Mouse (Mus musculus): Measurements from ENCODE around the gene Tanc1. TPM values are rescaled to one million over a fixed set of nuclear protein-coding genes. Genes with fewer than 3 reads are reported as not detected.

Gene Tanc1
- polyA plus RNA-seq, 1 experiment from 2014 or later, result 10.0 TPM

DNA sequence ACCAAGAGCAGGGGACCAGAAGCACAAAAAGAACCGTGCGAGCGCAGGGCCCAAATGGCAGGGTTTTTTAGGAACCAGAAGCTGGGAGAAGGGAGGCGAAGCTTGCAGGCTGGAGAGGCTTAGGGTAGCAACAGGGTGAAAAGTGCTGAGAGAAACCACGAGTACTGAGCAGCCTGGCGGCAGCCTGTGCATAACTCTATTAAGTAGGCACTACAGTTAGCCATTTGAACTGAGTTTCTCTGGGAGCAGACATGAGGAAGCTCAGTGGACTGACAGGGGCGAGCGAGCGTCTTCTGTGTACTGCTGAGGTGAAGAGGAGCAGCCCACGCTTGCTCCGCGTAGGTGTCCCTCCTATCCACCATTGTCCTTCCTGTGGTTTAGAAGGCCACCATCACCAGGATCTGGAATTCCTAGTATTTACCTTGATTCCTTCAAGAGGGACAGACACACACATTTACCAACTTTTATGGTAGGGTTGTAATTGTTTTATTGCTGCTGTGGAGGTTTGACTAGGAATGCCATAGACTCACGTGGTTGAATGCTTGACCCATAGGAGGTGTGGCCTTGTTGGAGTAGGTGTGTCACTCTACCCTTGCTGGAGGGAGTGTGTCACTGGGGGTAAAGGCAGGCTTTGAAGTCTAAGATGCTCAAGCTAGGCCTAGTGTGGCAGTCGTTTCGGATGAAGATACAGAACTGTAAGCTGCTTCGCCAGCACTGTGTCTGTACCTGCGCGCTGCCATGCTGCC, 25.4 kb downstream of the Tanc1 start:
- Histone ChIP-seq H3K36me3 (no peaks in the 10 kb centered on the region), H3K9me3 (0 out of 2 replicates have a peak, but pooled peaks cover 5% of the 10 kb centered on the region), H3K4me2 (no peak overlapping the region), H3K27me3 (no peaks in the 10 kb centered on the region), H3K4me3 (no peak overlapping the region), H3K4me1 (replicated peaks) (no peaks in the 10 kb centered on the region), H3K27ac (replicated peaks) (no peak overlapping the region), H3K9ac (no peak overlapping the region)
- ATAC-seq (ENCODE audit: low read depth), result no peak
- 69% methylated on average over 18 of the region's 18 CpGs for WGBS

- Histone ChIP-seq H3K27me3 (peaks cover 12% of the 10 kb centered on the region; the same call in 1 of the 2 replicates), H3K9me3 (no peaks in the 10 kb centered on the region), H3K9ac (no peak overlapping the region), H3K36me3 (no peaks in the 10 kb centered on the region), H3K27ac (replicated peaks) (no peak overlapping the region), H3K4me1 (replicated peaks) (peaks cover 28% of the 10 kb centered on the region), H3K4me3 (no peak overlapping the region), H3K4me2 (no peak overlapping the region)
- WGBS, result 82% methylated on average over 8 of the region's 8 CpGs
- ATAC-seq (ENCODE audit: low read depth), result no peak
Observed at GRCm38 (mm10) chr2:59642722-59643121, 30.9 kb downstream of the Tanc1 start.

DNA sequence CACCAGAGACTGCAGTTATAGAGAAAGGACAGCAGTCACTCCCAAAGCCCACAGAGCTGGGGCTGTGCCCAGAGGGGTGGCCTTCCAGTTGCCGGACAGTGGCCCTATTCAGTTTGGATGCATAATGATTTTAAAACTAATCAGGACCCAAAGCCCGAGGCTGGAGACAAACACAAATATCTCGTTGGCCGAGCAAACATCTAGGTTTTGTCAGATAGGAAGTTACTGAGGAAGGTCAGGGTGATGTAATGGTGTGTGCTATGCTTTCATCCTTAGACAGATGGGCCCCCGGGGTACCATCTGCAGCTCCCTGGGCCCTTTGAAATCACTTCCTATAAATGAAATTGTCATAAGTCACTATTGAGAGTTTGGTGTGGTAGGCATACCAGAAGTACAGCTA, 33.0 kb downstream of the Tanc1 start:
- Histone ChIP-seq H3K36me3 (no peaks in the 10 kb centered on the region), H3K4me1 (replicated peaks) (peaks cover 43% of the 10 kb centered on the region), H3K9me3 (no peaks in the 10 kb centered on the region), H3K27ac (replicated peaks) (no peak overlapping the region; the same call in 1 of the 2 replicates), H3K4me2 (no peak overlapping the region), H3K9ac (no peak overlapping the region), H3K4me3 (no peak overlapping the region), H3K27me3 (peaks cover 14% of the 10 kb centered on the region; the same call in 1 of the 2 replicates)
- WGBS, result 30% methylated on average over 5 of the region's 5 CpGs
- ATAC-seq (ENCODE audit: low read depth), result no peak

DNA sequence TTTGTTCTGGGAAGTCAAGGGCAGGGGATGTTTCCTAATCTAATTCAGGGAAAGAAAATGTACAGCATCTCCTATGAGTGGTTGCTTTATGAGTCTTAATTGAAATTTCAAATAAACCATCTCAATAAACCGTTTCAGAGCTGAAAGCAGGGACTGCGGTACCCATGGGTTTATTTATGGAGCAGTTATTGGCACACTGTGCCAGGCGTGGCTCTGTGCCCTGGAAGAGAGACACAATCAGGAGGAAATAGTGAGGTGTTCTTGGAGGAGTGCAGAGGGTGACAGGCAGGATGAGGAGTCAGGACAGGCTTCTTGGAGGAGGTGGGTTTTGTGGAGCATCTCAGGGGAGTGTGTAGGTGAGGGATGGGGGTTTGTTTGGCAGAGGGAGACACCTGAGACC, 33.7 kb downstream of the Tanc1 start:
- no peak overlapping the region for H3K4me3 ChIP-seq
- H3K9me3 ChIP-seq, result no peaks in the 10 kb centered on the region
- ATAC-seq (ENCODE audit: low read depth), result peak; percentile 37
- H3K27me3 ChIP-seq, result peaks cover 14% of the 10 kb centered on the region; the same call in 1 of the 2 replicates
- no peak overlapping the region for H3K4me2 ChIP-seq
- WGBS, result 27% methylated on average over 3 of the region's 3 CpGs
- H3K36me3 ChIP-seq, result no peaks in the 10 kb centered on the region
- no peak overlapping the region for H3K27ac ChIP-seq (replicated peaks)
- peaks cover 43% of the 10 kb centered on the region for H3K4me1 ChIP-seq (replicated peaks)
- H3K9ac ChIP-seq, result no peak overlapping the region

- ATAC-seq (ENCODE audit: low read depth), result no peak
- peaks cover 14% of the 10 kb centered on the region; the same call in 1 of the 2 replicates for H3K27me3 ChIP-seq
Observed at GRCm38 (mm10) chr2:59646740-59647390, 35.0 kb downstream of the Tanc1 start.

DNA sequence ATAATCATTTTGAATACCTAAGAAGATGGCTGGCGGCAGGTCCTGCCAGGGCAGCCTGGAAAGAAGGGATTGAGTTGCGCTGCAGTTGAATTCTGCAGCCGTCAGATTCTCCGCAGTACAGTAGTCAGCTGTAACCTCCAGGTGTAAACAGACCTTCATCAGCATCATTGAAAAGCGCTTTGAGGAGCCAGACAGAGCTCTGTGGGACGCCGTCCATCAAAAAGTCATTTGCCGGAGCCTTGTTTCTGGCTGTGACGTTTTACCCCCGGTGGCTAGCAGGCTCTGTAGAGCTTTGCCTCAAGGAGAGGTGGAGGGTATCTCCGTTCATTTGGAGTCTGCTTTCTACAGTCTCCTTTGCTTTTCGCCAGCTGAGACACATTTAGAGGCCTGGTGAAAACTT, 36.6 kb downstream of the Tanc1 start:
- Histone ChIP-seq H3K4me1 (replicated peaks) (peaks cover 52% of the 10 kb centered on the region), H3K9me3 (no peaks in the 10 kb centered on the region), H3K4me3 (no peak overlapping the region), H3K36me3 (no peaks in the 10 kb centered on the region), H3K9ac (no peak overlapping the region; the same call in 1 of the 2 replicates), H3K4me2 (peak overlapping the region; percentile 32), H3K27ac (replicated peaks) (no peak overlapping the region), H3K27me3 (peaks cover 14% of the 10 kb centered on the region; the same call in 1 of the 2 replicates)
- ATAC-seq (ENCODE audit: low read depth), result no peak
- 11% methylated on average over 12 of the region's 12 CpGs for WGBS

More at GRCm38 (mm10) chr2:59646740-59647390, 35.0 kb downstream of the Tanc1 start:
- peaks cover 45% of the 10 kb centered on the region for H3K4me1 ChIP-seq (replicated peaks)
- H3K4me2 ChIP-seq, result no peak overlapping the region
- no peak overlapping the region for H3K27ac ChIP-seq (replicated peaks)
- WGBS, result 82% methylated on average over 20 of the region's 20 CpGs
- H3K4me3 ChIP-seq, result no peak overlapping the region
- H3K9me3 ChIP-seq, result no peaks in the 10 kb centered on the region
- H3K36me3 ChIP-seq, result no peaks in the 10 kb centered on the region
- no peak overlapping the region for H3K9ac ChIP-seq

- H3K9me3 ChIP-seq, result no peaks in the 10 kb centered on the region
- H3K4me3 ChIP-seq, result no peak overlapping the region
- H3K27ac ChIP-seq (replicated peaks), result no peak overlapping the region
- no peaks in the 10 kb centered on the region for H3K36me3 ChIP-seq
- peaks cover 54% of the 10 kb centered on the region for H3K4me1 ChIP-seq (replicated peaks)
- peaks cover 10% of the 10 kb centered on the region; the same call in 1 of the 2 replicates for H3K27me3 ChIP-seq
- H3K4me2 ChIP-seq, result no peak overlapping the region
- no peak for ATAC-seq (ENCODE audit: low read depth)
- WGBS, result 95% methylated on average over 8 of the region's 8 CpGs
- H3K9ac ChIP-seq, result no peak overlapping the region
Observed at GRCm38 (mm10) chr2:59651801-59652200, 40.0 kb downstream of the Tanc1 start.

- ATAC-seq (ENCODE audit: low read depth), result no peak
- no peak overlapping the region for H3K4me2 ChIP-seq
- peaks cover 50% of the 10 kb centered on the region for H3K4me1 ChIP-seq (replicated peaks)
- no peaks in the 10 kb centered on the region for H3K9me3 ChIP-seq
- peaks cover 2% of the 10 kb centered on the region; the same call in 1 of the 2 replicates for H3K27me3 ChIP-seq
- no peaks in the 10 kb centered on the region for H3K36me3 ChIP-seq
- H3K9ac ChIP-seq, result no peak overlapping the region
- no peak overlapping the region for H3K27ac ChIP-seq (replicated peaks)
- H3K4me3 ChIP-seq, result no peak overlapping the region
- WGBS, result 72% methylated on average over 5 of the region's 5 CpGs
Observed at GRCm38 (mm10) chr2:59652702-59653101, 40.9 kb downstream of the Tanc1 start.

GRCm38 (mm10) chr2:59653306-59654165, 41.7 kb downstream of the Tanc1 start:
- Histone ChIP-seq H3K27me3 (no peaks in the 10 kb centered on the region), H3K9me3 (no peaks in the 10 kb centered on the region), H3K4me2 (no peak overlapping the region), H3K9ac (no peak overlapping the region), H3K4me1 (replicated peaks) (peaks cover 41% of the 10 kb centered on the region), H3K36me3 (no peaks in the 10 kb centered on the region), H3K27ac (replicated peaks) (0 out of 2 replicates have a peak overlapping the region, but pooled peaks have one; percentile 23), H3K4me3 (no peak overlapping the region)
- peak; percentile 48; the same call in 1 of the 2 replicates for ATAC-seq (ENCODE audit: low read depth)
- 33% methylated on average over 8 of the region's 8 CpGs for WGBS

- Histone ChIP-seq H3K4me1 (replicated peaks) (peaks cover 38% of the 10 kb centered on the region), H3K9me3 (no peaks in the 10 kb centered on the region), H3K4me2 (no peak overlapping the region), H3K27ac (replicated peaks) (no peak overlapping the region), H3K36me3 (no peaks in the 10 kb centered on the region), H3K9ac (no peak overlapping the region), H3K4me3 (no peak overlapping the region), H3K27me3 (no peaks in the 10 kb centered on the region)
- no peak for ATAC-seq (ENCODE audit: low read depth)
- WGBS, result 52% methylated on average over 7 of the region's 7 CpGs
Observed at GRCm38 (mm10) chr2:59655471-59655870, 43.6 kb downstream of the Tanc1 start.

DNA sequence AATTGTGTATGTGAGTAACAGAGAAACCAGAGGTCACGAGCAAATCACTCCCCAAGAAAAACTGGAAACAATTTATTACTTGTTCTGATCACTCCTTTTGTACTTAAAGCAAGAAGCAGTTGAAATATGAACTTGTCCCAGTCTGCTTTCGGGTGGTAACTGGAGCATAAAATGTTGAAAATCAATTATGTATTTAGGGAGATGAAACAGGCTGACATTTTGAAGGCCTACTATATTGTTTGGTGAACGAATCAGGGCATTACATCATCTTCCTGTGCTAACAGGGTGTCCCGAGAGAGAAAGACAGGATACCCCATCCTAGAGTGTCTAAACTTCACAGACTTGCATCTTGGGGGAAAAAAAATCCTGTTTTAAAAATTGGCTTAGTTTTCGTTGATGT, 44.8 kb downstream of the Tanc1 start:
- ATAC-seq (ENCODE audit: low read depth), result no peak
- 37% methylated on average over 5 of the region's 5 CpGs for WGBS

GRCm38 (mm10) chr2:59659686-59660085, 47.8 kb downstream of the Tanc1 start:
- H3K27me3 ChIP-seq, result no peaks in the 10 kb centered on the region
- H3K36me3 ChIP-seq, result no peaks in the 10 kb centered on the region
- 77% methylated on average over 6 of the region's 6 CpGs for WGBS

More for the DNA sequence above, 44.8 kb downstream of the Tanc1 start:
- no peak overlapping the region for H3K4me3 ChIP-seq
- H3K4me2 ChIP-seq, result no peak overlapping the region
- no peaks in the 10 kb centered on the region for H3K36me3 ChIP-seq
- no peaks in the 10 kb centered on the region for H3K9me3 ChIP-seq
- no peak overlapping the region for H3K9ac ChIP-seq
- no peaks in the 10 kb centered on the region for H3K27me3 ChIP-seq
- H3K4me1 ChIP-seq (replicated peaks), result peaks cover 47% of the 10 kb centered on the region
- H3K27ac ChIP-seq (replicated peaks), result no peak overlapping the region

More at GRCm38 (mm10) chr2:59659686-59660085, 47.8 kb downstream of the Tanc1 start:
- no peak for ATAC-seq (ENCODE audit: low read depth)
- no peak overlapping the region for H3K4me2 ChIP-seq
- no peaks in the 10 kb centered on the region for H3K9me3 ChIP-seq
- H3K27ac ChIP-seq (replicated peaks), result no peak overlapping the region
- H3K4me1 ChIP-seq (replicated peaks), result peaks cover 40% of the 10 kb centered on the region
- H3K4me3 ChIP-seq, result no peak overlapping the region
- no peak overlapping the region for H3K9ac ChIP-seq

Measured in neural tube, embryonic 13.5 days (tissue).